Mouse (Mus musculus): ENCODE data around the gene Dapl1. TPM values are rescaled to one million over a fixed set of nuclear protein-coding genes. Genes with fewer than 3 reads are reported as not detected.

The Dapl1 gene
- total RNA-seq (2021) = 1 to 10 TPM; 1.8 to 2.0 TPM

DNA sequence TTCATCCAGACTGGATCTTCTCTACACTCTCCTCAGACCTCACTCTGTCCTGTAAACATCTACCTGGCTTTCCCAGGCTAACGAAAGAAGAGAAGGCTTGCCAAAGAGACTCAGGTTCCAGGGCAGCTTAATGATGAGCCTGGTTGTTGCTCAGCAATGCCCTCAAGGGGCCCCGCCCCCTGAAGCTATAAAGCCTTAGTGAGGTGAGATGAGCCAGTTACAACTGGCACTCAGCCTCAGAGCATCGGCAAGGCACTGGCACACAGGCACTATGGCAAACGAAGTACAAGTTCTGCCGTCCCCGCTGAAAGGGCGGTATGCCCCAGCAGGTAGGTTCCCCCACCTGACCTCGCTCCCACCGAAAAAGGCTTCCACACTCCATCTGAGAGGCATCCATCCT is at the start of gene Dapl1:
Gene Dapl1, plus strand, starts transcription at position 216 of the 400 bp plus-strand sequence.
- DNase-seq (ENCODE audit: extremely low spot score in 1 of 2, low spot score in 2 of 2) = peak in 1 of 2 experiments; percentile 31
- intact Hi-C loops (cut with DNase I) = no loop called here

DNA sequence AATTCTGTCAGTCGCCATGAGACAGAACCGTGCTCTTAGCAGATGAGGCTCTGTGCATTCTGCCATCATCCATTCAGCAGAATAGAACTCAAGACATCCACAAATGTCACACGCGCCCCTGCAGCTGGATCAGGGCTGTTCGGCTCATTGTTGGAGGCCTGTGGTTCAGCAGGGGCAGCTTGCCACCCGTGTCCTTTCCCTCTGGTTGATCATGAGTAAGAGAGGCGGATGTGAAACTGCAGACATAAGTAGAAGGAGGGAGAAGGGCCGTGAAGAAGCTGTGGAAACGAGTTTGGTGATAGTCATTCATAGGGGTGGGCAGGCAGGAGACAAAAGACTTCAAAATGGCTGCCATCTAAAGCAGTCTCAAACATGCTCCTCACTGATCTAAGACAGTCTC is 49.6 kb upstream of the Dapl1 start:
- no peak for DNase-seq (ENCODE audit: extremely low spot score in 1 of 2, low spot score in 2 of 2)
- intact Hi-C loops (cut with DNase I) = loop anchor here (5.0 to 10.0 kb wide), 4 partner anchors 273 to 753 kb away; partner anchors contain the start of genes Ccdc148 and Pkp4

- intact Hi-C loops (cut with DNase I) = loop anchor here (5.0 to 10.0 kb wide), 4 partner anchors 276 to 756 kb away; partner anchors contain the start of genes Ccdc148 and Pkp4
- peak; percentile 69 to 82 for DNase-seq (ENCODE audit: extremely low spot score in 1 of 2, low spot score in 2 of 2)
Observed at GRCm38 (mm10) chr2:59437684-59438393, 46.6 kb upstream of the Dapl1 start.

- intact Hi-C loops (cut with DNase I) = loop anchor here (5.0 to 10.0 kb wide), 4 partner anchors 276 to 756 kb away; partner anchors contain the start of genes Ccdc148 and Pkp4
- DNase-seq (ENCODE audit: extremely low spot score in 1 of 2, low spot score in 2 of 2) = peak; percentile 52 to 84
Observed at GRCm38 (mm10) chr2:59438479-59438935, 45.9 kb upstream of the Dapl1 start.

DNA sequence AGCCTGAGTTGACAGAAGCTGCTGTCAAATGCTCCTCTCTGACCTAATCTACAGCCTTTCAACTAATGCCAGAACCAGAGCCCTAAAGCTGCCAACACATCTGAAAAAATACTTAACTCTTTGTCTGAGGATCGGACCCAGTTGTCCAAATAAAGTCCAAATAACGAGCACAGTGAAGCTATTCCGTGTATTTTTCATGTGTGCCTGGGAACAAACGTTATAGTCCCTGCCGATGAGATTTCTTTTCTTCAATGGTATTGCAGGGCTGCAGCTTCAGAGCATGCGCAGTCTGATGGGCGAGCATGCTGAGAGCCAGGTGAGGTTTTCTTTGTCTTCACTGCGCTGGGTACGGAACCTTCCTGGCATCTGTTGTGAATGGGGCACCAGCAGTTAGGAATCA is 44.6 kb upstream of the Dapl1 start:
- intact Hi-C loops (cut with DNase I) = loop anchor here (5.0 to 10.0 kb wide), 4 partner anchors 278 to 758 kb away; partner anchors contain the start of genes Ccdc148 and Pkp4
- DNase-seq (ENCODE audit: extremely low spot score in 1 of 2, low spot score in 2 of 2) = no peak

GRCm38 (mm10) chr2:59440481-59440880 is 44.0 kb upstream of the Dapl1 start:
- intact Hi-C loops (cut with DNase I) = no loop called here
- DNase-seq (ENCODE audit: extremely low spot score in 1 of 2, low spot score in 2 of 2) = peak in 1 of 2 experiments; percentile 70

DNA sequence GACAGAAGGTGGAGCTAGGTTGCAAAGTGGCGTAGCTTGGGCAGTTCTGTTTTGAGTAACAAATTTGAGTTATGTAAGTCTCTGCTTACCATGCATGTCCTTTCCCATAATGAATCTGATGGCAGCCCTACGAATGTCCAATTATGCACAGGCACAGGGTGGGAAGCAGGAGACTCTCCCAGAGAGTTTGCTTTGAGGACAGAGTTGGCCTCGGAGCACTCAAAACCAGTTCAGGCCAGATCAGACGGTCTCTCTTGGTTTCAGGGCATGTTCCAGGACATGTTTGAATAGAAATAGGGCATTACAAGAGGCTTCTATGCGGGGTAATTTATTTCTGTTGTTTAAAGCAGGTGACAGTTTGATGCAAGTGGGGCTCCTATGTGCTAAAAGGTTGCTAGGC is 42.8 kb upstream of the Dapl1 start:
- DNase-seq (ENCODE audit: extremely low spot score in 1 of 2, low spot score in 2 of 2) = no peak
- intact Hi-C loops (cut with DNase I) = no loop called here

DNA sequence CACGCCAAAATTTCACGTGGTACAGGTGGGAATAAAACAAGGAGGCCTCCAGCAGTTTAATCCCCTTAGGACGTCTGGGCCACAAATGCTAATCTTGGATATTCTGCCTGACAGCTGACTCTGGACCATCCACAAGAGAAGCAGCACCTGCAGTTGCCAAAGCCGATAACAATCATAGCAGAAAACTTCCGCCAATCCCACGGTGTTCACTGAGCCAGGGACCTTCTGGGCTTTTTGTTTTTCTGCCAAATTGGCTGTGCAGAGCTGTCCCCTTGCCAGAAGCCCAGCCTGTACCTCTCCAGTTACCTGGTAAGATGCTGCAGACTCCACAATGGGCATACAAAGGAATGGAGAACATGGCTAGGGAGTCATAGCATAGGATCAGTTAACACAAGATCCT is 37.8 kb upstream of the Dapl1 start:
- DNase-seq (ENCODE audit: extremely low spot score in 1 of 2, low spot score in 2 of 2) = no peak
- intact Hi-C loops (cut with DNase I) = no loop called here

GRCm38 (mm10) chr2:59447712-59448111 is 36.7 kb upstream of the Dapl1 start:
- intact Hi-C loops (cut with DNase I) = no loop called here
- no peak for DNase-seq (ENCODE audit: extremely low spot score in 1 of 2, low spot score in 2 of 2)

- intact Hi-C loops (cut with DNase I) = no loop called here
- no peak for DNase-seq (ENCODE audit: extremely low spot score in 1 of 2, low spot score in 2 of 2)
Observed at GRCm38 (mm10) chr2:59448516-59448915, 35.9 kb upstream of the Dapl1 start.

DNA sequence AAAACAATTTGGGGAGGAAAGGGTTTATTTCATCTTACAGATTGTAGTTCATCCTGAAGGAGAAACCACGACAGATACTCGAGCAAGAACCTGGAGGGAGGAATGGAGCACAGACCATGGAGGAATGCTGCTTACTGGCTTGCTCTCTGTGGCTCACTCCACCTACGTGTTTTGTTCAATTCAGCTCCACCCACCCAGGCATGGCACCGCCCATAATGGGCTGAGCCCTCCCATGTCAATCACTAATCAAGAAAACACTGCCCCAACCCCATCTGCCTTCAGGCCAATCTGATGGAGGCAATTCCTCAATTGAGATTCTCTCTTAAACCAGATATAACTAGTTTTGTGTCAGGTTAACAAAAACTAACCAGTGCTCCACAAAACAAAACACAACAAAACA is 35.5 kb upstream of the Dapl1 start:
- intact Hi-C loops (cut with DNase I) = no loop called here
- DNase-seq (ENCODE audit: extremely low spot score in 1 of 2, low spot score in 2 of 2) = no peak

GRCm38 (mm10) chr2:59451675-59452074 is 32.8 kb upstream of the Dapl1 start:
- intact Hi-C loops (cut with DNase I) = no loop called here
- no peak for DNase-seq (ENCODE audit: extremely low spot score in 1 of 2, low spot score in 2 of 2)

GRCm38 (mm10) chr2:59452102-59452501 is 32.4 kb upstream of the Dapl1 start:
- no peak for DNase-seq (ENCODE audit: extremely low spot score in 1 of 2, low spot score in 2 of 2)
- intact Hi-C loops (cut with DNase I) = no loop called here

GRCm38 (mm10) chr2:59462086-59462485 is 22.4 kb upstream of the Dapl1 start:
- DNase-seq (ENCODE audit: extremely low spot score in 1 of 2, low spot score in 2 of 2) = no peak

DNA sequence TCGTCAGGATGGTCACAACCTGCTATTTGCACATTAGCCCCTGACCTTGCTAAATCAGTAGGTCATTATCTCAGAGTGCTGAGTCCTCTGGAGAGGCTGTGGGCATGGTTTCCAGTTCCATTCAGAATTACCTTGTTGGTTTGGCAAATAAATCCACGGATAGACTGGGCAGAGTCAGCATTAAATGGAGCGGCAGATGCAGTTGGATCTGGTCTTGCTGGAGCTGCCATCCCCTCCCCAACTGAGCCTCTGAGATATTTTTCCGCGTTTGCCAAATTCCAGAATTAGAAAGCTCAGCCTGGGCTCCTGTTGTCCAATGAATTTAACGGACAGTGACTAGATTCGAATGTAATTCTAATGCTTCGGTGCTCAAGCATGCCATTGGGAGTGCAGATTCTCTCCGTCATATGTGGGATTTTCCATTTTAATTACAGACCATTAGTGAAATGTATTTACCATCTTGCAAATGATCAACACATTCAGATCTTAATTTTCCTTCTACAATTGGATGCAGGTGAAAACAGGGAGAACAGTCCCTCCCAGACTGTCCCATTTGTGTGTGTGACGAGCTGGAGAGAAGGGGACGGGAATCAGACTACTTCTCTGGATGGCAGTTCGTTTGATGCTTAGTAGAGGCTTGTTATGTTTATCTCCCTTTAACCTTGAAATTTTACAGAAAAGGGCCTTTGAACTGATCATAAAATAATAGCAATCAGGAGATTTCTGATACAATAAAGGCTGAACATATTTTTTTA is 20.8 kb upstream of the Dapl1 start:
- no peak for DNase-seq (ENCODE audit: extremely low spot score in 1 of 2, low spot score in 2 of 2)
- intact Hi-C loops (cut with DNase I) = no loop called here

More at GRCm38 (mm10) chr2:59462086-59462485, 22.4 kb upstream of the Dapl1 start:
- intact Hi-C loops (cut with DNase I) = no loop called here

DNA sequence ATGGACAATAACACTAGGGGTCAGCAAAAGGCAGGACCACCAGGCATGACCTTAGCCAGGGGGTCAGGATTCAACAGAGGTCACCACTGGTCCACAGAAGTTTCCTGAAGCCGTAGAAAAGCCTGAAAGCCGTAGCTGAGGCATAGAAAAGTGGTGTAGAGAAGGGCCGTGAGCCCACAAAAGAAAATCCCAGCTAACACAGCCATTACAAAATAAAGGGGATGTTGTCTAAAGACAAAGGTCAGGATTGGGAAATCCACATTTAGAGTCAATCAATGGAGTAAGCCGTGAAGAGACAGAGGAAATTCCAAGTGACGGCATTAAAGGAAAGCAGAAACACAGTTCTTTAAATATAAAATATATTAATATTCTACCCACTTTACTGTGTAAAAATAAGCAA is 18.8 kb upstream of the Dapl1 start:
- intact Hi-C loops (cut with DNase I) = no loop called here
- no peak for DNase-seq (ENCODE audit: extremely low spot score in 1 of 2, low spot score in 2 of 2)

- no peak for DNase-seq (ENCODE audit: extremely low spot score in 1 of 2, low spot score in 2 of 2)
- intact Hi-C loops (cut with DNase I) = no loop called here
Observed at GRCm38 (mm10) chr2:59466358-59466757, 18.1 kb upstream of the Dapl1 start.

DNA sequence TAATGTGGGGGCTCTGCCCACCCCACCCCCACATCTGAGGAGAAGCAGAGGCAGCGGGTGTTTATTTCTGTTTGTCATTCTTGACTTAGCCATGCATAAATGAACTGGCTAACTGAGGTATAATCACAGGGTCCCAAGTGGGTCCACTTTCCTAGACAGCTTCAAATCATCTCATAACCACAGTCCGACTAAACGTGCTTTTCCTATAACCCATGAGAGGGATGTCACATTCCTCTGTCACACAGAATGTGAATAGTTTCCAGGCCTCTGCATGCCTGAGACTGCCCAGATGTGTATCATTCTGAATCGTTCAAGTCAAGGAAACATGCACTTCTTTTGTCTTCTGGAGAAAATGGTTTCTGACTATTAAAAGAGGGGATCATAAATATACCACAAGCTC is 17.4 kb upstream of the Dapl1 start:
- no peak for DNase-seq (ENCODE audit: extremely low spot score in 1 of 2, low spot score in 2 of 2)
- intact Hi-C loops (cut with DNase I) = no loop called here

DNA sequence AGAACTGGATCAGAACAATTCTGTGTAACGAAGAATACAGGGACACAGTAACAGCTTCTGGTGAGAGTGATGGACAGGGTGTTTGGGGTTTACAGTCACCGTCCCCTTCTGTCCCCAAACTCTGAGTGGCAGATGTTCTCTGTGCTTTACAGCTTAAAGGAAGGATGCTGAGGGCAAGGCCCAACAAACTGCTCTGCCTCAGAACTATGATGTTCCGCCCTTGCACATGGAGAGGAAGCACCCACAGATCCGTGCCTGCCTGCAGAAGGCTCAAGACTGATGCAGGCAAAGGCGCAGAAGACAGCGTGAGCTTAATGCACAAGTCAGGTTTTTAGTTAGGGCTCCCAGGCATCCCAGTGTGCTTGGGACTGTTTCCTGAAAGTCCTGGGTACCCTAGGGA is 16.5 kb upstream of the Dapl1 start:
- no peak for DNase-seq (ENCODE audit: extremely low spot score in 1 of 2, low spot score in 2 of 2)
- intact Hi-C loops (cut with DNase I) = no loop called here

Data from left cerebral cortex, postnatal 10 days (tissue).